In genomic region chr17:84631836-84632235, GRCm38 (mm10) we compare ENCODE assay signal across 27 mouse cellular contexts. TPM values are rescaled to one million over a fixed set of nuclear protein-coding genes. Genes with fewer than 3 reads are reported as not detected.
DNase-seq lines count a peak whose midpoint lies in the region; ATAC-seq and TF ChIP-seq lines count a peak whose summit lies in the region.
"Had no signal": no experiment of that assay in that cellular context is flagged by ENCODE, and none has a peak within 500 bp of the region (broad histone marks: within the 10 kb centered on the region; RNA-seq: fewer than 3 reads in every experiment).

No protein-coding gene starts in this region.

- H3K27me3 ChIP-seq in forebrain, embryonic 12.5 days: no peaks in the 10 kb centered on the region
- no peaks in the 10 kb centered on the region for H3K27me3 ChIP-seq in liver, postnatal 0 days (ENCODE audit: insufficient read depth, low read length)
- H3K27me3 ChIP-seq: CH12.LX, Patski had no signal

- WGBS in forebrain, embryonic 12.5 days: 93% methylated on average over 6 of the region's 6 CpGs
- WGBS in liver, postnatal 0 days (ENCODE audit: insufficient replicate concordance): 71% methylated on average over 6 of the region's 6 CpGs

- peaks cover 7% of the 10 kb centered on the region for H3K4me1 ChIP-seq in forebrain, embryonic 12.5 days
- H3K4me1 ChIP-seq in liver, postnatal 0 days (ENCODE audit: insufficient read depth): 0 out of 2 replicates have a peak, but pooled peaks cover 2% of the 10 kb centered on the region

- no peak overlapping the region for H3K4me2 ChIP-seq in forebrain, embryonic 12.5 days
- no peak overlapping the region for H3K4me2 ChIP-seq in liver, postnatal 0 days (ENCODE audit: low read depth, low read length)

- peak; percentile 17 for DNase-seq in thymus, postnatal 0 days (ENCODE audit: low spot score)
- no peak for DNase-seq in thymus, postnatal 25 days
- peak; percentile 51 for DNase-seq in CD4-positive helper T cell, adult 2 months (ENCODE audit: low read depth, low spot score)
- DNase-seq in T-cell, adult 2 months (ENCODE audit: low spot score): peak; percentile 32
- DNase-seq in naive thymus-derived CD4-positive, alpha-beta T cell, adult 2 months (ENCODE audit: low read depth): peak; percentile 64
- DNase-seq in liver, postnatal 0 days: no peak
- DNase-seq in layer of hippocampus, adult 2 months (ENCODE audit: low spot score in 2 of 2): no peak
- DNase-seq: adrenal gland, adult 2 months; adrenal gland, adult 8-10 months; adrenal gland, postnatal 10 days; adrenal gland, postnatal 14 days; adrenal gland, postnatal 25 days; adrenal gland, postnatal 36 days; B cell, adult 2 months; cerebellum, adult 11 months; cerebellum, adult 11-12 months; cerebellum, adult 18-20 months; cerebellum, adult 2 months had no signal

- no peak overlapping the region for H3K27ac ChIP-seq in forebrain, embryonic 12.5 days
- no peak overlapping the region for H3K27ac ChIP-seq in liver, postnatal 0 days (ENCODE audit: low read depth)
- no peak overlapping the region for H3K27ac ChIP-seq in layer of hippocampus, adult 2 months

- no peaks in the 10 kb centered on the region for H3K9me3 ChIP-seq in forebrain, embryonic 12.5 days
- H3K9me3 ChIP-seq in liver, postnatal 0 days (ENCODE audit: low read length): no peaks in the 10 kb centered on the region
- H3K9me3 ChIP-seq: G1E had no signal

- H3K36me3 ChIP-seq in forebrain, embryonic 12.5 days (replicated peaks): no peaks in the 10 kb centered on the region; the same call in 1 of the 2 replicates
- no peaks in the 10 kb centered on the region for H3K36me3 ChIP-seq in liver, postnatal 0 days (replicated peaks; ENCODE audit: insufficient read depth, low read length)
- H3K36me3 ChIP-seq: G1E had no signal

- no peak overlapping the region for H3K9ac ChIP-seq in forebrain, embryonic 12.5 days
- no peak overlapping the region for H3K9ac ChIP-seq in liver, postnatal 0 days (replicated peaks)

- TF ChIP-seq EP300 in liver, postnatal 0 days (IDR thresholded peaks at IDR 0.05; ENCODE audit: low read depth): no peak

- no peak overlapping the region for H3K4me3 ChIP-seq in forebrain, embryonic 12.5 days (replicated peaks)
- H3K4me3 ChIP-seq in liver, postnatal 0 days (ENCODE audit: low read depth, low read length): no peak overlapping the region
- no peak overlapping the region for H3K4me3 ChIP-seq in layer of hippocampus, adult 2 months

- no peak for ATAC-seq in forebrain, embryonic 12.5 days (ENCODE audit: low FRiP score)
- no peak for ATAC-seq in liver, postnatal 0 days
- ATAC-seq: activated CD4-positive, CD25-positive, alpha-beta regulatory T cell, adult 4 months; CD4-positive, CD25-positive, alpha-beta regulatory T cell, adult 4 months; Patski had no signal

- no peak for TF ChIP-seq CTCF in liver, postnatal 0 days (IDR thresholded peaks at IDR 0.05; ENCODE audit: low read depth)
- TF ChIP-seq CTCF in layer of hippocampus, adult 2 months (conservative IDR thresholded peaks at IDR 0.05): no peak

RNA-seq across cellular contexts. Expression of gene Dync2li1, which starts 5.5 kb away (rescaled TPM):
- polyA plus RNA-seq in thymus, postnatal 0 days (2015; fragmentation: Nextera tagmentation; extraction: Ambion mirVana): 9.3 and 9.9 TPM in 2 replicates
- 34.2 and 34.6 TPM in 2 replicates for polyA plus RNA-seq in forebrain, embryonic 12.5 days (2016; fragmentation: Nextera tagmentation; extraction: Ambion mirVana)
- polyA plus RNA-seq in liver, postnatal 0 days (2015; fragmentation: Nextera tagmentation; extraction: Ambion mirVana): 2.4 and 3.4 TPM in 2 replicates
- total RNA-seq in layer of hippocampus, adult 2 months (2021): 10 to 100 TPM; 20.5 to 22.5 TPM
- total RNA-seq: G1E, MEL had no signal
- polyA plus RNA-seq: G1E had no signal

RNA-seq across cellular contexts. Expression of gene Abcg8, which starts 44.3 kb away (rescaled TPM):
- polyA plus RNA-seq in thymus, postnatal 0 days (2015; fragmentation: Nextera tagmentation; extraction: Ambion mirVana): 0.05 and 0.07 TPM in 2 replicates
- 0.05 and 0.19 TPM in 2 replicates for polyA plus RNA-seq in forebrain, embryonic 12.5 days (2016; fragmentation: Nextera tagmentation; extraction: Ambion mirVana)
- polyA plus RNA-seq in liver, postnatal 0 days (2015; fragmentation: Nextera tagmentation; extraction: Ambion mirVana): 5.6 and 7.4 TPM in 2 replicates
- not detected for total RNA-seq in layer of hippocampus, adult 2 months (2021)
- total RNA-seq: adrenal gland, adult 18-20 months; adrenal gland, adult 8-10 months; adrenal gland, postnatal 36 days; MEL had no signal
- polyA plus RNA-seq: activated CD4-positive, CD25-positive, alpha-beta regulatory T cell, adult 4 months; C2C12; CD4-positive, CD25-positive, alpha-beta regulatory T cell, adult 4 months; cerebellum, adult 2 months; G1E had no signal

RNA-seq across cellular contexts. Expression of gene Abcg5, which starts 51.0 kb away (rescaled TPM):
- polyA plus RNA-seq in thymus, postnatal 0 days (2015; fragmentation: Nextera tagmentation; extraction: Ambion mirVana): 0.10 and 0.20 TPM in 2 replicates
- 2.8 and 4.2 TPM in 2 replicates for polyA plus RNA-seq in forebrain, embryonic 12.5 days (2016; fragmentation: Nextera tagmentation; extraction: Ambion mirVana)
- 9.3 and 12.7 TPM in 2 replicates for polyA plus RNA-seq in liver, postnatal 0 days (2015; fragmentation: Nextera tagmentation; extraction: Ambion mirVana)
- not detected for total RNA-seq in layer of hippocampus, adult 2 months (2021)
- total RNA-seq: adrenal gland, adult 18-20 months; adrenal gland, adult 2 months; adrenal gland, postnatal 36 days; CH12.LX; MEL had no signal
- polyA plus RNA-seq: activated CD4-positive, CD25-positive, alpha-beta regulatory T cell, adult 4 months; C2C12; CD4-positive, CD25-positive, alpha-beta regulatory T cell, adult 4 months; G1E; Patski had no signal

Comparison
In these comparisons a context has a peak if more than half of its experiments do, and no peak if none do; other contexts are left out.
1. DNase-seq: peak in thymus, postnatal 0 days (single experiment), CD4-positive helper T cell, adult 2 months (single experiment), T-cell, adult 2 months (single experiment) and naive thymus-derived CD4-positive, alpha-beta T cell, adult 2 months (single experiment); none in thymus, postnatal 25 days (single experiment), liver, postnatal 0 days (single experiment) and layer of hippocampus, adult 2 months (0 of 2).